Mouse (Mus musculus): ENCODE data around the gene Ado. TPM values are rescaled to one million over a fixed set of nuclear protein-coding genes. Genes with fewer than 3 reads are reported as not detected.

Ado gene
- polyA plus RNA-seq (2014; fragmentation: Nextera tagmentation; extraction: Ambion mirVana): 60.8 and 62.9 TPM in 2 replicates

DNA sequence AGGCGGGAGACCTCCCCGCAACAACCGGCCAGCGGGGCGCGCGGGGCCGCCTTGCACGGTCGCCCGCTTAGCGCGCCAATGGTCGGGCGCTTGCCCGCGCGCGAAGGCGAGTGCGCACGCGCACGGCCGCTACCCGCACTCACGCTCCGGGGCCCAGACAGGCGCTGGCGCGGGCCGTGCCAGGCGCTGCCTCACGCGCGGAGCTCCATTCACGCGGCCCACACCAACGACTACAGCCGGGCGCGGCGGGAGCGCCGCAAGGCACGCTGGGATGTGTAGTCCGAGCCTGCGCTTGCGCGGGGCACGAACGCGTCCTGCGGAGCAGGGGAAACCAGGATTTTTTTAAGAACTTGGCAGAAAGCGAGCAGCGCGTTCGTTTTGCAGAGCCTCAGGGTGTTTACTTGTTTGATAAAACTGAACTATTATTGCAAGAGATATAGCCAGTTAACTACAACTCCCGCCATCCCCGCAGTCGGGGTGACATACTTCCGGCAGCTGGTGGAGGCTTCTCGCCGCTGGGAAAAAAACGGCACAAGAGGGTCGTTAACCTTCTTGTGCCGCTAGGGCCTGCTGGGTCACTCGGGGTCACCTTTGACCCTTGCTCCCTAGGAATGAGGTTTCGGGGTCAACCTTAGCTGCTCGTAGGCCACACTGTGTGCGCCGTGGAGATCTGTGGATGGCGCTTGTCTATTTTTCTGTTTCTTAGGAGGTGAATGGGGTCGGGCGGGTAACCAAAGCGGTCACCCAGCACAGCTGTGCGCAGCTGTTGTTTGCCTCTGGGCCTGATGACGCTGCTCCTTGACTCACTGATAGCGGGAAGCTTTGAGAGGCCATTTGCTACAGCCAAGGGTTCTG lies at the start of gene Ado:
TSS of gene Ado (minus strand) at position 79 of the 855 bp plus-strand sequence.
- peak within 1 kb of the TSS; percentile 96 for H3K4me2 ChIP-seq (ENCODE audit: low read depth, low read length, severe bottlenecking)
- peak within 1 kb of the TSS; percentile 82 for H3K4me3 ChIP-seq (ENCODE audit: low read depth, low read length)
- under 1% methylated on average over 71 of the region's 79 CpGs for WGBS
- H3K27me3 ChIP-seq (ENCODE audit: control insufficient read depth, insufficient read depth, low read length): peaks cover 30% of the 10 kb centered on the region
- no peaks in the 10 kb centered on the region for H3K36me3 ChIP-seq (ENCODE audit: control insufficient read depth, insufficient read depth, low read length)
- peak; percentile 93 for DNase-seq (ENCODE audit: low spot score)
- H3K4me1 ChIP-seq (replicated peaks; ENCODE audit: control insufficient read depth, insufficient read depth, low read length): peaks cover 2% of the 10 kb centered on the region; the same call in 1 of the 2 replicates
- H3K27ac ChIP-seq (ENCODE audit: low read depth, low read length): peak within 1 kb of the TSS; percentile 83
- ATAC-seq (replicated peaks; ENCODE audit: low FRiP score): peak; percentile 97
- peak within 1 kb of the TSS; percentile 87 for H3K9ac ChIP-seq (ENCODE audit: low read length)
- no peaks in the 10 kb centered on the region for H3K9me3 ChIP-seq (ENCODE audit: control insufficient read depth, low read length)

DNA sequence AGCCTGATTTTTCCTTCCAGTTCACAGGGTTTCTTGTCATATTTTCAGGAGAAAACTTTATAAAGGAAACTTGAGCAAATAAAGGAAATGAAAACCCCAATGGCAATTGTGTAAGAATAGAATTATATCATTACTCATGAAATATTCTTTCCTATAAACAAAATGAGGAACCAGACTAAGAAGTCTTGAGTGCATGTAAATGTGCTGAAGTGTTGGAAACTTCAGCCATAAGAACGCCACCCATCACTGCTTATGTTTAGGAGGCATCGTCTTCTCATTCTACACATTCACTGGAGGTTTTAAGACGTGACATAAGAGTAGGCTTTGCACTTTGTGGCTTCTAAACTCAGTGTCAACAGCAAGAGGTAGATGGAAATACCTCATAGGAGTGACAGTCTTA lies 46.5 kb upstream of the Ado start:
- no peak for DNase-seq (ENCODE audit: low spot score)
- H3K27ac ChIP-seq (ENCODE audit: low read depth, low read length): no peak overlapping the region
- WGBS: 88% methylated on average over 3 of the region's 3 CpGs

DNA sequence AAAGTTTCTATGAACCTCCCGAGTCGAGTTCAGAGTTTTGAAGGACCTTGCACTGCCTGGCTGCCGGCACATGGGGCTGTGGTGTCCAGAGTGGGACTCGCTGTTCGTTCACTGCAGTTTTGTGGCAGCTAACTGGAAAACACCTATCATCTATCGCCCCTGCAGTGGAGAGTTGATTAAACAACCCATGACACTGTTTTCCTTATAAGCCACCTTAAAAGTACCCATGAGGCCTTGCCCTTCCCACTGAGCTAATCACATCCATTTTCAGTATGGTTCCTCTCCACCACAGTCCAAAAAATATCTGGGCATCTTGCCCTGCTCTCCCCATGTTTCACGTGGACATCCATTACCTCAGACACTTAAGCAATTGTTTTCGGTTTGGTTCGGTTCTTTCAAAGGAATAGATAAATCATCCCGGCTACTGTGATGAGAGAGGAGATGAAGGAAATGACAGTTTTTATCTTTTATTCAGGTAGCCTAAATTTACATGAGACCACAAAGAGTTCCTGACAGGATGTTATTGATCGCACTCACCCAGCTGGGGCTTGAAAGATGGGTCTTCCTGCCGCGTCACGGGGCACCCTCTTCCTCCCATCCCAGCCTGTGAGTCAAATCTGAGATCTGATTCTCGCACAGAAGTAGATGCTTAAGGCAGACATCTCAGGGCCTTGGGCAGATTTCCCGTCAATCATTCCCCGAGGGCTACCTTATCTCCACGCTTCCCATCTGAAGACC lies 37.3 kb upstream of the Ado start:
- DNase-seq (ENCODE audit: low spot score) (no peak), ATAC-seq (replicated peaks; ENCODE audit: low FRiP score) (no peak)
- Histone ChIP-seq H3K4me3 (ENCODE audit: low read depth, low read length) (no peak overlapping the region), H3K27ac (ENCODE audit: low read depth, low read length) (no peak overlapping the region), H3K4me1 (replicated peaks; ENCODE audit: control insufficient read depth, insufficient read depth, low read length) (no peaks in the 10 kb centered on the region), H3K27me3 (ENCODE audit: control insufficient read depth, insufficient read depth, low read length) (no peaks in the 10 kb centered on the region), H3K36me3 (ENCODE audit: control insufficient read depth, insufficient read depth, low read length) (no peaks in the 10 kb centered on the region), H3K9me3 (ENCODE audit: control insufficient read depth, low read length) (no peaks in the 10 kb centered on the region), H3K9ac (ENCODE audit: low read length) (no peak overlapping the region), H3K4me2 (ENCODE audit: low read depth, low read length, severe bottlenecking) (no peak overlapping the region)
- WGBS: 92% methylated on average over 18 of the region's 18 CpGs

More for the DNA sequence above, 46.5 kb upstream of the Ado start:
- H3K36me3 ChIP-seq (ENCODE audit: control insufficient read depth, insufficient read depth, low read length): no peaks in the 10 kb centered on the region
- no peaks in the 10 kb centered on the region for H3K4me1 ChIP-seq (replicated peaks; ENCODE audit: control insufficient read depth, insufficient read depth, low read length)
- no peaks in the 10 kb centered on the region for H3K27me3 ChIP-seq (ENCODE audit: control insufficient read depth, insufficient read depth, low read length)
- no peaks in the 10 kb centered on the region for H3K9me3 ChIP-seq (ENCODE audit: control insufficient read depth, low read length)
- ATAC-seq (replicated peaks; ENCODE audit: low FRiP score): no peak
- H3K9ac ChIP-seq (ENCODE audit: low read length): no peak overlapping the region
- no peak overlapping the region for H3K4me3 ChIP-seq (ENCODE audit: low read depth, low read length)
- H3K4me2 ChIP-seq (ENCODE audit: low read depth, low read length, severe bottlenecking): no peak overlapping the region

DNA sequence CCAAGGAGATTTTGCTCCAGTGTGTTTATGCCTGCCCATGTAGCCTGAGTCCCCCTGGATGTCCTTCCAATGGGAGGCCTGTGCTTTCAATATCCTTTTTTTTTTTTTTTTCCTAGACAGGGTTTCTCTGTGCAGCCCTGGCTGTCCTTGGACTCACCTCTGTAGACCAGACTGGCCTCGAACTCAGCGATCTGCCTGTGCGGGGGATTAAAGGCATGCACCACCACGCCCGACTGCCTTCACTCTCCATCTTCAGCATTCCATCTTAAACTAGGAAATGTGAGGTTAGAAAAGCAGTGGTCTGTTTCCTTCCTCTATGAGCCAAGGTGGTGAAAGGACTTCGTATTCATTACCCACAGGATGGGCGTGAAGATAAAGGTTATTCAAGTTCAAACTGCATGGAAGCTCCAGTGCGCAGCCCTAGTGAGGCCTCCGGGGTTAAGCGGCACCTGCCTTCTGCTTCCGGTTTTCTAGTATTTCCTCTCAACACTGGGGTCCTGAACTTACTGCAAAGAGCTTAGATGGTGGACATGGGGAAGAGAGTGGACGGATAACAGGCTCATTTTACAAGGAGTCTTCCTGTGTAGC lies 33.0 kb upstream of the Ado start:
- H3K4me2 ChIP-seq (ENCODE audit: low read depth, low read length, severe bottlenecking): no peak overlapping the region
- no peaks in the 10 kb centered on the region for H3K27me3 ChIP-seq (ENCODE audit: control insufficient read depth, insufficient read depth, low read length)
- DNase-seq (ENCODE audit: low spot score) (no peak), ATAC-seq (replicated peaks; ENCODE audit: low FRiP score) (no peak)
- H3K36me3 ChIP-seq (ENCODE audit: control insufficient read depth, insufficient read depth, low read length): no peaks in the 10 kb centered on the region
- H3K4me1 ChIP-seq (replicated peaks; ENCODE audit: control insufficient read depth, insufficient read depth, low read length): no peaks in the 10 kb centered on the region
- H3K27ac ChIP-seq (ENCODE audit: low read depth, low read length): no peak overlapping the region
- H3K9ac ChIP-seq (ENCODE audit: low read length): no peak overlapping the region
- no peak overlapping the region for H3K4me3 ChIP-seq (ENCODE audit: low read depth, low read length)
- H3K9me3 ChIP-seq (ENCODE audit: control insufficient read depth, low read length): no peaks in the 10 kb centered on the region
- WGBS: 84% methylated on average over 12 of the region's 12 CpGs

DNA sequence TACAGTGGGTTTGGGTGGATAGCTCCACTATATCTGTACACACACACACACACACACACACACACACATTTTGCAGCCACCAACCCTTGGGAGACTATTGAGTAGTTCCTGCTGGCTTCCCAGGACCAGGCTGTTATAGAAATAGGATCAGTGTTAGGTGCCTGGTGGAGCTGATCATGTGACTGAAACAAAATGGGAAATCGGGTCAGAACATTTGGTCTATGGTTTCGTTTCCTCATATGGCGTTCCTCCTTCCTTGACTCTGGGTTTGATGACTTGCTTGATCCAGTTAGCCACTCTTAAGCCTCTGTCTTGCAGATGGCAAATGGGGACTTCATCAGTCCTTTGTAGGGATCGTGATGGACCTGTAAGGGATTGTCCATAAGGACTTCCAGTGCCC lies 31.1 kb upstream of the Ado start:
- H3K4me2 ChIP-seq (ENCODE audit: low read depth, low read length, severe bottlenecking): no peak overlapping the region
- WGBS: 89% methylated on average over 4 of the region's 4 CpGs
- DNase-seq (ENCODE audit: low spot score): no peak

DNA sequence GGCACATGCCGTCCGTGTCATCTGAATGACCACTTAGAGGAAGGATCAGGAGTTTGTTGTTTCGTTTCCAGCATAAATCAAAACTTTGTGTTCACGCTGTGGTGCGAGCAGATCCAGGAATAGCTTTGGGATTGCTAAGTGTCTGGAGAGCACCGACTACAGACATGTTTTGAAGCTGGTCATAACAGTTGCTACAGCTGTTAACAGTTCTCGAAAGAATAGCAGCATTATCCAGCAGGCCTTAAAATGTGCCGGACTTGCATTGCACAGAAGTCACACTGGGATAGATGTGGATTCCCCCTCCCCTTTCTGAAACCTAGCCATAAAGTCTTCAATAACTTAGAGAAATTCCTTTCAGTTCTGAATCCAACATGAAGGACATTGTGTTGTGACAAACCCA lies 24.6 kb upstream of the Ado start:
- 78% methylated on average over 8 of the region's 8 CpGs for WGBS
- Histone ChIP-seq H3K36me3 (ENCODE audit: control insufficient read depth, insufficient read depth, low read length) (no peaks in the 10 kb centered on the region), H3K27ac (ENCODE audit: low read depth, low read length) (no peak overlapping the region), H3K27me3 (ENCODE audit: control insufficient read depth, insufficient read depth, low read length) (peaks cover 15% of the 10 kb centered on the region), H3K9ac (ENCODE audit: low read length) (no peak overlapping the region), H3K4me3 (ENCODE audit: low read depth, low read length) (no peak overlapping the region), H3K4me1 (replicated peaks; ENCODE audit: control insufficient read depth, insufficient read depth, low read length) (no peaks in the 10 kb centered on the region), H3K4me2 (ENCODE audit: low read depth, low read length, severe bottlenecking) (no peak overlapping the region), H3K9me3 (ENCODE audit: control insufficient read depth, low read length) (no peaks in the 10 kb centered on the region)
- DNase-seq (ENCODE audit: low spot score): no peak
- ATAC-seq (replicated peaks; ENCODE audit: low FRiP score): no peak

More for the DNA sequence above, 31.1 kb upstream of the Ado start:
- H3K9me3 ChIP-seq (ENCODE audit: control insufficient read depth, low read length): no peaks in the 10 kb centered on the region
- H3K4me3 ChIP-seq (ENCODE audit: low read depth, low read length): no peak overlapping the region
- H3K27ac ChIP-seq (ENCODE audit: low read depth, low read length): no peak overlapping the region
- no peak overlapping the region for H3K9ac ChIP-seq (ENCODE audit: low read length)
- no peaks in the 10 kb centered on the region for H3K4me1 ChIP-seq (replicated peaks; ENCODE audit: control insufficient read depth, insufficient read depth, low read length)
- no peaks in the 10 kb centered on the region for H3K36me3 ChIP-seq (ENCODE audit: control insufficient read depth, insufficient read depth, low read length)
- H3K27me3 ChIP-seq (ENCODE audit: control insufficient read depth, insufficient read depth, low read length): no peaks in the 10 kb centered on the region
- no peak for ATAC-seq (replicated peaks; ENCODE audit: low FRiP score)

DNA sequence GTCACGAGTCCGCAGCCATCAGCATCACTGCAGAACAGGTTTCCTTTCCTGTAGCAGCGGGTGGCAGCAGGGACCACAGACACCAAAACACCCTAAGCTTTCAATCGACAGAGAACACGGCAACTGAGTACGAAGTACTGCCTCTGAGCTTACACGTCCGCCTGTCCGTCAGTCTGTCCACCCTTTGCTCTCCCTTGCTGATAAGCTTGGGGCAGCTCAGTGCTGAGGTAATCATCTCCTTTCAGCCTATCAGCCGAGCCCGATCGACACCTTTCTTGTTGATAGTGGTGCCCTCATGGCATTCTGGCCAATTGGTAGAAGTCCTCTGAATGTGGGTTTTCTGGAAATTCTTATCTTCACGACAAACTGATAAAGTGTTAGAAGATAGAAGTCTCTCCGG lies 22.7 kb upstream of the Ado start:
- Histone ChIP-seq H3K9ac (ENCODE audit: low read length) (no peak overlapping the region), H3K36me3 (ENCODE audit: control insufficient read depth, insufficient read depth, low read length) (no peaks in the 10 kb centered on the region), H3K27me3 (ENCODE audit: control insufficient read depth, insufficient read depth, low read length) (peaks cover 27% of the 10 kb centered on the region), H3K4me1 (replicated peaks; ENCODE audit: control insufficient read depth, insufficient read depth, low read length) (no peaks in the 10 kb centered on the region), H3K9me3 (ENCODE audit: control insufficient read depth, low read length) (no peaks in the 10 kb centered on the region), H3K27ac (ENCODE audit: low read depth, low read length) (no peak overlapping the region), H3K4me2 (ENCODE audit: low read depth, low read length, severe bottlenecking) (no peak overlapping the region), H3K4me3 (ENCODE audit: low read depth, low read length) (no peak overlapping the region)
- 94% methylated on average over 14 of the region's 14 CpGs for WGBS
- ATAC-seq (replicated peaks; ENCODE audit: low FRiP score) (no peak), DNase-seq (ENCODE audit: low spot score) (no peak)

DNA sequence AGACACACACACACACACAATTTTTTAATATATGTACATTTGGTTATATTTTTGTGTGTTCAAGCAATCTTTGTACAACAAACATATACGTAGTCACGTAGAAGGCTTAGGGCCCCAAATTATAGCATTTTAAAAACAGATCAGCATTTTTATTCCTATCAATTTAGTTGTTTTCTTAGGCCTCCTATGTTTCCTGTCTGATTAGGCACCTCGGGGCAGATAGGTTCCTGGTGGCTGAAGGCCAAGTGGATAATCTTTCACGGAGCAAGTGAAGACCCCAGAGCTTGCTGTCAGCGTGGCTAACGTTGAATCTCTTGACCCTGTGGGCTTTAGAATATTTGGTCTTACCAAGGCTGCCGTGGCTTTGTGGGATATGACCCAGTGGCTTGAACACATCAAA lies 20.8 kb upstream of the Ado start:
- ATAC-seq (replicated peaks; ENCODE audit: low FRiP score) (no peak), DNase-seq (ENCODE audit: low spot score) (no peak)
- Histone ChIP-seq H3K4me2 (ENCODE audit: low read depth, low read length, severe bottlenecking) (no peak overlapping the region), H3K4me1 (replicated peaks; ENCODE audit: control insufficient read depth, insufficient read depth, low read length) (no peaks in the 10 kb centered on the region), H3K27me3 (ENCODE audit: control insufficient read depth, insufficient read depth, low read length) (peaks cover 36% of the 10 kb centered on the region), H3K4me3 (ENCODE audit: low read depth, low read length) (no peak overlapping the region), H3K36me3 (ENCODE audit: control insufficient read depth, insufficient read depth, low read length) (no peaks in the 10 kb centered on the region), H3K9ac (ENCODE audit: low read length) (no peak overlapping the region), H3K27ac (ENCODE audit: low read depth, low read length) (no peak overlapping the region), H3K9me3 (ENCODE audit: control insufficient read depth, low read length) (no peaks in the 10 kb centered on the region)
- 85% methylated on average over 7 of the region's 7 CpGs for WGBS
